Mouse (Mus musculus) C2C12 (cell line): ENCODE results near the gene 1700125H20Rik. TPM values are rescaled to one million over a fixed set of nuclear protein-coding genes. Genes with fewer than 3 reads are reported as not detected.

ENCODE experiments used
- H3K27me3 ChIP-seq: one replicate; pipeline ENCODE4 v1.6.1; 2011; ENCODE audit not compliant: control insufficient read depth, insufficient read depth, insufficient read length
- H3K36me3 ChIP-seq: one replicate; pipeline ENCODE4 v1.6.1; 2011; ENCODE audit not compliant: control insufficient read depth, insufficient read depth
- H3K4me3 ChIP-seq: one replicate; pipeline ENCODE4 v1.5.1; 2011; ENCODE audit warnings: mild to moderate bottlenecking, control low read depth; ENCODE audit not compliant: poor library complexity, insufficient read depth, severe bottlenecking
- H3K79me2 ChIP-seq: one replicate; pipeline ENCODE4 v1.6.1; 2011; ENCODE audit not compliant: control insufficient read depth, insufficient read depth
- H3K79me3 ChIP-seq: one replicate; pipeline ENCODE4 v1.6.1; 2011; ENCODE audit warnings: low read depth, control low read depth
- H3ac ChIP-seq: one replicate; pipeline ENCODE3; 2011; ENCODE audit warnings: low read depth; ENCODE audit not compliant: control insufficient read depth, insufficient read length
- CEBPB ChIP-seq: IDR thresholded peaks from one replicate; pipeline ENCODE4 v1.6.1; 2011; ENCODE audit warnings: low read depth, mild to moderate bottlenecking, control low read depth, moderate library complexity
- CTCF ChIP-seq: IDR thresholded peaks from one replicate; pipeline ENCODE4 v1.5.1; 2011; ENCODE audit not compliant: control insufficient read depth, insufficient read depth, insufficient read length
- FOSL1 ChIP-seq: IDR thresholded peaks from one replicate; pipeline ENCODE4 v1.8.0; 2011; ENCODE audit warnings: mild to moderate bottlenecking, low read length; ENCODE audit not compliant: poor library complexity, insufficient read depth, severe bottlenecking
- MAX ChIP-seq: IDR thresholded peaks from one replicate; pipeline ENCODE4 v1.6.1; 2011; ENCODE audit warnings: mild to moderate bottlenecking, control low read depth
- MYOD1 ChIP-seq: IDR thresholded peaks from one replicate; pipeline ENCODE4 v1.6.1; 2011; ENCODE audit warnings: low read depth; ENCODE audit not compliant: control insufficient read depth, insufficient read length
- MYOG ChIP-seq: IDR thresholded peaks from one replicate; pipeline ENCODE4 v1.6.1; 2011; ENCODE audit not compliant: control insufficient read depth, insufficient read length; ENCODE audit errors: extremely low read depth
- USF1 ChIP-seq: IDR thresholded peaks from one replicate; pipeline ENCODE4 v1.6.1; 2011; ENCODE audit warnings: low read depth, mild to moderate bottlenecking, control low read depth, moderate library complexity
- polyA plus RNA-seq: library from polyadenylated mRNA; unstranded; fragments of >200 nt; fragmentation: generic; extraction: Trizol; gene quantifications from one replicate; pipeline ENCODE4 v1.2.1, GENCODE M21; 2012; ENCODE audit warnings: missing spikeins

The 1700125H20Rik gene
- polyA plus RNA-seq, 1 experiment, result not detected

- Histone ChIP-seq H3K79me3 (peaks cover 70% of the 10 kb centered on the region), H3ac (no peak overlapping the region), H3K36me3 (peaks cover 26% of the 10 kb centered on the region), H3K27me3 (no peaks in the 10 kb centered on the region), H3K79me2 (peaks cover 96% of the 10 kb centered on the region), H3K4me3 (no peak overlapping the region)
- no peak for TF ChIP-seq CEBPB
- TF ChIP-seq MYOD1, result no peak
- no peak for TF ChIP-seq MAX
- TF ChIP-seq MYOG, result no peak
- no peak for TF ChIP-seq USF1
- no peak for TF ChIP-seq CTCF
- TF ChIP-seq FOSL1, result no peak
Measured at GRCm38 (mm10) chr11:85219014-85219413, 48.8 kb downstream of the 1700125H20Rik start.

DNA sequence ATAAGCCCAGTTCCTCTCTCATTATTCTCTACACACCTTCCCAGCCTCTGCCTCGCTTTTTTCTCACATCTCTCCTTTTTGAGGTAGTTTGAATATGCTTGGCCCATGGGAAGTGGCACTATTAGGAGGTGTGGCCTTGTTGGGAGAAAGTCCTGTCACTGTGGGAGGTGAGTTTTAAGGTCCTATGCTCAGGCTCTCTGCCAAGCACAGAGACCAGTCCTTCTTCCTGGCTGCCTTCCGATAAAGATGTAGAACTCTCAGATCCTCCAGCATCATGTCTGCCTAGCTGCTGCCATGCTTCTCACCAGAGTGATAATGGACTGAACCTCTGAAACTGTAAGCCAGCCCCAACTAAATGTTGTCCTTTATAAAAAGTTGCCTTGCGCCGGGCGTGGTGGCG is 52.4 kb downstream of the 1700125H20Rik start:
- Histone ChIP-seq H3K79me2 (peaks cover 100% of the 10 kb centered on the region), H3K36me3 (peaks cover 21% of the 10 kb centered on the region), H3K79me3 (peaks cover 90% of the 10 kb centered on the region), H3K27me3 (no peaks in the 10 kb centered on the region), H3K4me3 (no peak overlapping the region), H3ac (no peak overlapping the region)
- TF ChIP-seq MYOG (no peak), CTCF (no peak), MYOD1 (no peak), MAX (no peak), USF1 (no peak), CEBPB (no peak), FOSL1 (no peak)

GRCm38 (mm10) chr11:85223248-85223647 is 53.0 kb downstream of the 1700125H20Rik start:
- Histone ChIP-seq H3K4me3 (no peak overlapping the region), H3ac (no peak overlapping the region), H3K36me3 (peaks cover 21% of the 10 kb centered on the region), H3K79me2 (peaks cover 100% of the 10 kb centered on the region), H3K79me3 (peaks cover 94% of the 10 kb centered on the region), H3K27me3 (no peaks in the 10 kb centered on the region)
- no peak for TF ChIP-seq CEBPB
- TF ChIP-seq MYOD1, result no peak
- TF ChIP-seq MYOG, result no peak
- TF ChIP-seq CTCF, result no peak

Other genes starting within 250 kb of the 1700125H20Rik start
- gene Car4, start 212.6 kb upstream of the 1700125H20Rik start, polyA plus RNA-seq, result not detected
- gene Usp32, start 30.2 kb upstream of the 1700125H20Rik start, polyA plus RNA-seq, result 2.9 TPM
- 8.7 TPM for gene Appbp2, start 64.7 kb downstream of the 1700125H20Rik start, polyA plus RNA-seq
- gene Ppm1d, start 140.8 kb downstream of the 1700125H20Rik start, polyA plus RNA-seq, result 7.5 TPM
- gene Bcas3, start 182.8 kb downstream of the 1700125H20Rik start, polyA plus RNA-seq, result 11.1 TPM